Mouse (Mus musculus) kidney, adult 11 months (tissue): ENCODE measurements around the gene Gm20388.

Experiments
- DNase-seq: peaks from one replicate; pipeline ENCODE4 v3.0.0; 2022

Gm20388 gene

GRCm38 (mm10) chr8:122658807-122659160 is 2748.1 kb downstream of the Gm20388 start:
- DNase-seq, result no peak

- no peak for DNase-seq
Measured at GRCm38 (mm10) chr8:122660022-122660421, 2749.4 kb downstream of the Gm20388 start.

GRCm38 (mm10) chr8:122661138-122661537 is 2750.5 kb downstream of the Gm20388 start:
- DNase-seq, result peak; percentile 47

- DNase-seq, result no peak
Measured at GRCm38 (mm10) chr8:122661894-122662293, 2751.3 kb downstream of the Gm20388 start.

GRCm38 (mm10) chr8:122663106-122663505 is 2752.5 kb downstream of the Gm20388 start:
- DNase-seq, result no peak

GRCm38 (mm10) chr8:122663670-122664069 is 2753.0 kb downstream of the Gm20388 start:
- no peak for DNase-seq

GRCm38 (mm10) chr8:122665221-122665620 is 2754.6 kb downstream of the Gm20388 start:
- peak; percentile 79 for DNase-seq

- peak; percentile 63 for DNase-seq
Measured at GRCm38 (mm10) chr8:122665667-122666316, 2755.2 kb downstream of the Gm20388 start.

GRCm38 (mm10) chr8:122666338-122666764 is 2755.7 kb downstream of the Gm20388 start:
- peak; percentile 69 for DNase-seq

GRCm38 (mm10) chr8:122666827-122667226 is 2756.2 kb downstream of the Gm20388 start:
- DNase-seq, result no peak

- peak; percentile 36 for DNase-seq
Measured at GRCm38 (mm10) chr8:122667854-122668253, 2757.2 kb downstream of the Gm20388 start.

GRCm38 (mm10) chr8:122669370-122669769 is 2758.7 kb downstream of the Gm20388 start:
- DNase-seq, result no peak

GRCm38 (mm10) chr8:122670001-122670400 is 2759.4 kb downstream of the Gm20388 start:
- no peak for DNase-seq

GRCm38 (mm10) chr8:122670718-122671117 is 2760.1 kb downstream of the Gm20388 start:
- DNase-seq, result no peak

GRCm38 (mm10) chr8:122671894-122672293 is 2761.3 kb downstream of the Gm20388 start:
- no peak for DNase-seq

- DNase-seq, result no peak
Measured at GRCm38 (mm10) chr8:122673989-122674388, 2763.3 kb downstream of the Gm20388 start.

GRCm38 (mm10) chr8:122674999-122675398 is 2764.4 kb downstream of the Gm20388 start:
- DNase-seq, result no peak

- DNase-seq, result no peak
Measured at GRCm38 (mm10) chr8:122675596-122676420, 2765.2 kb downstream of the Gm20388 start.

- DNase-seq, result peak; percentile 72
Measured at GRCm38 (mm10) chr8:122676621-122677480, 2766.2 kb downstream of the Gm20388 start.

- DNase-seq, result no peak
Measured at GRCm38 (mm10) chr8:122677481-122678021, 2766.9 kb downstream of the Gm20388 start.

GRCm38 (mm10) chr8:122678061-122678895 is 2767.6 kb downstream of the Gm20388 start:
- peak; percentile 58 for DNase-seq

- DNase-seq, result no peak
Measured at GRCm38 (mm10) chr8:122678896-122679210, 2768.2 kb downstream of the Gm20388 start.
